Mouse (Mus musculus) heart, embryonic 14.5 days (tissue): ENCODE measurements around the gene Sycn. TPM values are rescaled to one million over a fixed set of nuclear protein-coding genes. Genes with fewer than 3 reads are reported as not detected.
"Not testable (repeated sequence)": the region's sequence is repeated elsewhere in the genome, so short reads cannot be mapped to it uniquely, and the experiment has no call there.

Experiments
- ATAC-seq: fragments of 200-750 bp; cut with Nextera tagmentation; 2 replicates; pipeline ENCODE4 v1.8.0; 2017; ENCODE audit warnings: low read depth, moderate TSS enrichment; ENCODE audit not compliant: insufficient number of reproducible peaks, insufficient read depth, low FRiP score
- H3K27ac ChIP-seq, 2 experiments: fragments of 200-500 bp in 1 of 2; fragments of 300-500 bp in 1 of 2; sonication (generic) in 1 of 2; replicated peaks in 1 of 2; 2 replicates each; pipeline ENCODE4 v1.5.1; 2012 to 2014; ENCODE audit warnings: low read depth in 2 of 2, low read length in 2 of 2, control low read depth in 1 of 2, mild to moderate bottlenecking in 1 of 2, mixed read lengths in 1 of 2; ENCODE audit not compliant: control insufficient read depth in 1 of 2, insufficient read depth in 1 of 2
- H3K27me3 ChIP-seq: fragments of 300-500 bp; sonication (generic); 2 replicates; pipeline ENCODE4 v1.6.1; 2014; ENCODE audit warnings: mild to moderate bottlenecking, low read length, control low read depth; ENCODE audit not compliant: control insufficient read depth, insufficient read depth
- H3K36me3 ChIP-seq: fragments of 300-500 bp; sonication (generic); 2 replicates; pipeline ENCODE4 v1.6.1; 2014; ENCODE audit warnings: mild to moderate bottlenecking, control low read depth, low read length, mixed read lengths; ENCODE audit not compliant: control insufficient read depth, insufficient read depth
- H3K4me1 ChIP-seq, 2 experiments: fragments of 200-500 bp in 1 of 2; fragments of 300-500 bp in 1 of 2; sonication (generic) in 1 of 2; 2 replicates each; pipeline ENCODE4 v1.6.1; 2012 to 2014; ENCODE audit warnings: low read length in 2 of 2, control low read depth in 1 of 2, mixed read lengths in 1 of 2; ENCODE audit not compliant: control insufficient read depth in 2 of 2, insufficient read depth in 2 of 2
- H3K4me2 ChIP-seq: fragments of 300-500 bp; sonication (generic); 2 replicates; pipeline ENCODE4 v1.6.1; 2014; ENCODE audit warnings: mild to moderate bottlenecking, low read length
- H3K4me3 ChIP-seq, 2 experiments: fragments of 200-500 bp in 1 of 2; fragments of 300-500 bp in 1 of 2; sonication (generic) in 1 of 2; 2 replicates each; pipeline ENCODE4 v1.5.1; 2012 to 2014; ENCODE audit warnings: low read length in 2 of 2, mild to moderate bottlenecking in 2 of 2, control low read depth in 1 of 2, low read depth in 1 of 2, moderate library complexity in 1 of 2; ENCODE audit not compliant: control insufficient read depth in 1 of 2, insufficient read depth in 1 of 2
- H3K9ac ChIP-seq: fragments of 300-500 bp; sonication (generic); 2 replicates; pipeline ENCODE4 v1.6.1; 2014; ENCODE audit warnings: mild to moderate bottlenecking, low read length
- H3K9me3 ChIP-seq: fragments of 300-500 bp; sonication (generic); 2 replicates; pipeline ENCODE4 v1.6.1; 2016; ENCODE audit warnings: low read length, control low read depth; ENCODE audit not compliant: control insufficient read depth
- WGBS: fragments of 180-500 bp; shearing (Covaris S2); extraction: QIAGEN DNeasy Blood & Tissue Kit; methylation state at CpG from one replicate; pipeline ENCODE4 v1.1.7; 2014; 5-methylcytosine and 5-hydroxymethylcytosine counted together
- polyA plus RNA-seq: library from polyadenylated mRNA; unstranded; fragments of >200 nt; fragmentation: Nextera tagmentation; extraction: Ambion mirVana; gene quantifications from 2 replicates; pipeline ENCODE4 v1.2.1, GENCODE M21; 2014

Gene Sycn
- not detected in 2 replicates for polyA plus RNA-seq

- Histone ChIP-seq H3K27ac (no peak within 1 kb of the TSS), H3K4me1 (peaks cover 0 to 8% of the 10 kb centered on the region in 2 experiments; a peak in 2 of 4 replicates), H3K9me3 (no peaks in the 10 kb centered on the region), H3K4me3 (no peak within 1 kb of the TSS), H3K36me3 (no peaks in the 10 kb centered on the region), H3K27me3 (peaks cover 28% of the 10 kb centered on the region), H3K9ac (no peak within 1 kb of the TSS), H3K4me2 (no peak within 1 kb of the TSS)
- no peak for ATAC-seq
- WGBS = 58% methylated on average over 4 of the region's 4 CpGs
Observed at GRCm38 (mm10) chr7:28540526-28540925, at the start of gene Sycn. TSS of gene Sycn (plus strand) at chr7:28540885.

- WGBS = 33% methylated on average over 14 of the region's 14 CpGs
- no peak overlapping the region for H3K4me3 ChIP-seq
- no peak overlapping the region for H3K9ac ChIP-seq
- H3K27ac ChIP-seq = no peak overlapping the region
- ATAC-seq = no peak
- H3K4me2 ChIP-seq = 0 out of 2 replicates have a peak overlapping the region, but pooled peaks have one; percentile 19
- H3K27me3 ChIP-seq = peaks cover 18% of the 10 kb centered on the region
- no peaks in the 10 kb centered on the region for H3K9me3 ChIP-seq
- H3K36me3 ChIP-seq = no peaks in the 10 kb centered on the region
- peaks cover 2 to 5% of the 10 kb centered on the region in 2 experiments; a peak in 3 of 4 replicates for H3K4me1 ChIP-seq
Observed at GRCm38 (mm10) chr7:28490903-28491302, 49.8 kb upstream of the Sycn start.

GRCm38 (mm10) chr7:28492310-28492709, 48.4 kb upstream of the Sycn start:
- peaks cover 2 to 5% of the 10 kb centered on the region in 2 experiments; a peak in 3 of 4 replicates for H3K4me1 ChIP-seq
- H3K27me3 ChIP-seq = peaks cover 12% of the 10 kb centered on the region
- no peak overlapping the region for H3K9ac ChIP-seq
- no peak for ATAC-seq
- whole genome bisulfite sequencing = 83% methylated on average over 8 of the region's 8 CpGs
- H3K4me3 ChIP-seq = no peak overlapping the region
- no peak overlapping the region for H3K27ac ChIP-seq
- no peaks in the 10 kb centered on the region for H3K9me3 ChIP-seq
- no peaks in the 10 kb centered on the region for H3K36me3 ChIP-seq
- no peak overlapping the region for H3K4me2 ChIP-seq

- Histone ChIP-seq H3K36me3 (no peaks in the 10 kb centered on the region), H3K9ac (no peak overlapping the region), H3K9me3 (no peaks in the 10 kb centered on the region), H3K4me2 (no peak overlapping the region), H3K4me1 (no peaks in the 10 kb centered on the region), H3K27ac (no peak overlapping the region), H3K27me3 (no peaks in the 10 kb centered on the region), H3K4me3 (no peak overlapping the region)
- WGBS = 73% methylated on average over 11 of the region's 11 CpGs
- no peak for ATAC-seq
Observed at GRCm38 (mm10) chr7:28495426-28495825, 45.3 kb upstream of the Sycn start.

- no peaks in the 10 kb centered on the region for H3K27me3 ChIP-seq
- WGBS = 7% methylated on average over 5 of the region's 5 CpGs
- no peak overlapping the region for H3K4me2 ChIP-seq
- H3K27ac ChIP-seq = no peak overlapping the region
- no peaks in the 10 kb centered on the region for H3K36me3 ChIP-seq
- H3K4me1 ChIP-seq = no peaks in the 10 kb centered on the region
- H3K9ac ChIP-seq = no peak overlapping the region
- no peak for ATAC-seq
- no peaks in the 10 kb centered on the region for H3K9me3 ChIP-seq
- H3K4me3 ChIP-seq = no peak overlapping the region
Observed at GRCm38 (mm10) chr7:28505585-28505984, 35.1 kb upstream of the Sycn start.

- H3K27ac ChIP-seq, H3K4me3 ChIP-seq, H3K9me3 ChIP-seq, H3K4me1 ChIP-seq, H3K36me3 ChIP-seq, H3K27me3 ChIP-seq, H3K4me2 ChIP-seq, H3K9ac ChIP-seq: not testable (repeated sequence)
- peak; percentile 23; the same call in 1 of the 2 replicates for ATAC-seq
- WGBS = no CpG with 5 or more reads among the region's 2 CpGs
Observed at GRCm38 (mm10) chr7:28509121-28509520, 31.6 kb upstream of the Sycn start.

GRCm38 (mm10) chr7:28510405-28510974, 30.2 kb upstream of the Sycn start, which contains the start of gene Ifnl2:
TSS of gene Ifnl2 (minus strand) at chr7:28510455.
- not testable (repeated sequence) for H3K36me3 ChIP-seq, H3K27me3 ChIP-seq, ATAC-seq, H3K4me2 ChIP-seq, H3K27ac ChIP-seq, H3K9ac ChIP-seq, H3K9me3 ChIP-seq, H3K4me3 ChIP-seq, H3K4me1 ChIP-seq
- 46% methylated on average over 8 of the region's 8 CpGs for WGBS

- H3K9ac ChIP-seq = no peak overlapping the region
- 65% methylated on average over 8 of the region's 8 CpGs for WGBS
- no peaks in the 10 kb centered on the region for H3K36me3 ChIP-seq
- H3K4me1 ChIP-seq = no peaks in the 10 kb centered on the region
- no peak overlapping the region for H3K4me2 ChIP-seq
- no peak for ATAC-seq
- H3K4me3 ChIP-seq = no peak overlapping the region
- H3K27me3 ChIP-seq = no peaks in the 10 kb centered on the region
- H3K9me3 ChIP-seq = no peaks in the 10 kb centered on the region
- no peak overlapping the region for H3K27ac ChIP-seq
Observed at GRCm38 (mm10) chr7:28511441-28511840, 29.2 kb upstream of the Sycn start.
